Mouse (Mus musculus) left cerebral cortex, adult 8-10 months (tissue): ENCODE results near the gene Mepce. TPM values are rescaled to one million over a fixed set of nuclear protein-coding genes. Genes with fewer than 3 reads are reported as not detected.
A peak's percentile ranks its signal among the peaks of the same experiment; 100 is the strongest.
"Not testable (repeated sequence)": the region's sequence is repeated elsewhere in the genome, so short reads cannot be mapped to it uniquely, and the experiment has no call there.

Source experiments
- DNase-seq, 2 experiments: peaks; one replicate each; pipeline ENCODE4 v3.0.0; 2022; ENCODE audit warnings: low spot score in 2 of 2
- total RNA-seq, 4 experiments: library from RNA; stranded (reverse); gene quantifications; 2 replicates each; pipeline ENCODE4 v1.2.4; 2022

The Mepce gene
- 10 to 100 TPM; 42.8 to 57.8 (median 45.5) TPM for total RNA-seq

- peak; percentile 93 to 94 for DNase-seq
These were observed at the start of gene Mepce, which contains the start of gene Zcwpw1 for GRCm38 (mm10) chr5:137787151-137787928. Gene Mepce, minus strand, starts transcription at chr5:137787655. Gene Zcwpw1, plus strand, starts transcription at chr5:137787798.

- DNase-seq: not testable (repeated sequence)
These were observed 49.7 kb upstream of the Mepce start for GRCm38 (mm10) chr5:137837110-137837509.

- no peak for DNase-seq
These were observed 49.2 kb upstream of the Mepce start for GRCm38 (mm10) chr5:137836611-137837010.

- DNase-seq: not testable (repeated sequence)
These were observed 48.6 kb upstream of the Mepce start, which contains the start of gene Pilra for GRCm38 (mm10) chr5:137835966-137836520. Gene Pilra, minus strand, starts transcription at chr5:137836281.

GRCm38 (mm10) chr5:137833500-137833899 lies 46.0 kb upstream of the Mepce start:
- no peak for DNase-seq

GRCm38 (mm10) chr5:137831506-137831905 lies 44.1 kb upstream of the Mepce start:
- DNase-seq: no peak

GRCm38 (mm10) chr5:137831106-137831505 lies 43.7 kb upstream of the Mepce start:
- no peak for DNase-seq

- no peak for DNase-seq
These were observed 42.8 kb upstream of the Mepce start for GRCm38 (mm10) chr5:137830238-137830637.

- no peak for DNase-seq
These were observed 41.2 kb upstream of the Mepce start for GRCm38 (mm10) chr5:137828694-137829093.

- DNase-seq: no peak
These were observed 39.0 kb upstream of the Mepce start for GRCm38 (mm10) chr5:137826421-137826820.

- no peak for DNase-seq
These were observed 38.5 kb upstream of the Mepce start for GRCm38 (mm10) chr5:137825971-137826370.

- DNase-seq: no peak
These were observed 37.6 kb upstream of the Mepce start for GRCm38 (mm10) chr5:137825030-137825429.

- no peak for DNase-seq
These were observed 36.1 kb upstream of the Mepce start for GRCm38 (mm10) chr5:137823455-137824045.

GRCm38 (mm10) chr5:137822602-137823001 lies 35.1 kb upstream of the Mepce start:
- DNase-seq: no peak

GRCm38 (mm10) chr5:137822126-137822525 lies 34.7 kb upstream of the Mepce start:
- DNase-seq: no peak

- DNase-seq: no peak
These were observed 30.2 kb upstream of the Mepce start for GRCm38 (mm10) chr5:137817466-137818222.

GRCm38 (mm10) chr5:137808316-137808715 lies 20.9 kb upstream of the Mepce start:
- DNase-seq: no peak

GRCm38 (mm10) chr5:137806158-137806557 lies 18.7 kb upstream of the Mepce start:
- no peak for DNase-seq

GRCm38 (mm10) chr5:137800917-137801316 lies 13.5 kb upstream of the Mepce start:
- no peak for DNase-seq

GRCm38 (mm10) chr5:137796606-137797005 lies 9.2 kb upstream of the Mepce start:
- no peak for DNase-seq

GRCm38 (mm10) chr5:137791553-137791952 lies 4.1 kb upstream of the Mepce start:
- DNase-seq: no peak
